Mouse (Mus musculus) spleen, adult 2 months (tissue): ENCODE data around the gene Adamts13.

Experiments
- CTCF ChIP-seq: fragments of 200-500 bp; IDR thresholded peaks from 2 replicates; pipeline ENCODE4 v1.5.1; 2011; ENCODE audit warnings: mild to moderate bottlenecking, inconsistent platforms; ENCODE audit not compliant: insufficient read depth, insufficient read length, insufficient replicate concordance; ENCODE audit errors: extremely low read depth
- POLR2A ChIP-seq: fragments of 200-500 bp; IDR thresholded peaks from 2 replicates; pipeline ENCODE4 v1.6.1; 2011; ENCODE audit warnings: low read depth, low read length, inconsistent platforms

DNA sequence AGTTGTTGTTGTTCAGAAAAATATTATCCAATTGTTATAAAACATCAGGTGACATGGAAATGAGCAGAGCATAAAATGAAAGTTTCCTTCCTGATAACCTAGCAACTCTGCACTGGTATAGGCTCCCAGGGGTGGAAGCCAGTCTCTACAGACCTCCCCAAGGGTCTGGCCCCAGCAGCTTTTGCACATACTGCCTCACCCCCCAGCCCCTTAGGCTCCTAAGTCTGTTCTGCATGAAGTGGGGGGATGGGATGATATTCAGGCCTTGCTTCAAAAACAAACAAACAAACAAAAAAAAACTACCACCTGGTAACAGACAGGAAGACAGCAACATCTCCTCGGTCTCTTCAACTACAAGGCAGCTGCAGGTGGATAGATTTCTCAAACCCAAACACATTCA lies 7.1 kb downstream of the Adamts13 start:
- TF ChIP-seq CTCF, result no peak
- TF ChIP-seq POLR2A, result no peak
